Mouse (Mus musculus) liver, embryonic 15.5 days (tissue): ENCODE measurements around the gene Secisbp2. TPM values are rescaled to one million over a fixed set of nuclear protein-coding genes. Genes with fewer than 3 reads are reported as not detected.

Experiments
- ATAC-seq: fragments of 200-750 bp; cut with Nextera tagmentation; 2 replicates; pipeline ENCODE4 v1.8.0; 2017; ENCODE audit warnings: moderate number of reproducible peaks, mild to moderate bottlenecking, moderate library complexity; ENCODE audit not compliant: insufficient read depth
- H3K27ac ChIP-seq: fragments of 300-500 bp; sonication (generic); replicated peaks from 2 replicates; pipeline ENCODE4 v1.5.1; 2015; ENCODE audit warnings: mild to moderate bottlenecking, inconsistent platforms
- H3K27me3 ChIP-seq: fragments of 300-500 bp; sonication (generic); 2 replicates; pipeline ENCODE4 v1.6.1; 2015; ENCODE audit warnings: mild to moderate bottlenecking, inconsistent platforms
- H3K36me3 ChIP-seq: fragments of 300-500 bp; sonication (generic); replicated peaks from 2 replicates; pipeline ENCODE4 v1.6.1; 2015; ENCODE audit warnings: moderate library complexity, mild to moderate bottlenecking, inconsistent platforms
- H3K4me1 ChIP-seq: fragments of 300-500 bp; sonication (generic); replicated peaks from 2 replicates; pipeline ENCODE4 v1.6.1; 2015; ENCODE audit warnings: inconsistent platforms
- H3K4me2 ChIP-seq: fragments of 300-500 bp; sonication (generic); 2 replicates; pipeline ENCODE4 v1.6.1; 2015; ENCODE audit warnings: moderate library complexity, mild to moderate bottlenecking, inconsistent platforms
- H3K4me3 ChIP-seq: fragments of 300-500 bp; sonication (generic); replicated peaks from 2 replicates; pipeline ENCODE4 v1.5.1; 2015; ENCODE audit warnings: mild to moderate bottlenecking, inconsistent platforms
- H3K9ac ChIP-seq: fragments of 300-500 bp; sonication (generic); 2 replicates; pipeline ENCODE4 v1.6.1; 2015; ENCODE audit warnings: moderate library complexity, mild to moderate bottlenecking, inconsistent platforms
- H3K9me3 ChIP-seq: fragments of 300-500 bp; sonication (generic); replicated peaks from 2 replicates; pipeline ENCODE4 v1.6.1; 2016; ENCODE audit warnings: inconsistent platforms
- WGBS: fragments of 180-500 bp; shearing (Covaris S2); methylation state at CpG from one replicate; pipeline ENCODE4 v1.1.7; 2015; ENCODE audit warnings: mixed read lengths; ENCODE audit not compliant: insufficient replicate concordance; 5-methylcytosine and 5-hydroxymethylcytosine counted together
- polyA plus RNA-seq: library from polyadenylated mRNA; unstranded; fragments of >200 nt; fragmentation: Nextera tagmentation; extraction: Ambion mirVana; gene quantifications from 2 replicates; pipeline ENCODE4 v1.2.1, GENCODE M21; 2015

The Secisbp2 gene
- polyA plus RNA-seq, 1 experiment from 2014 or later, result 13.0 TPM

DNA sequence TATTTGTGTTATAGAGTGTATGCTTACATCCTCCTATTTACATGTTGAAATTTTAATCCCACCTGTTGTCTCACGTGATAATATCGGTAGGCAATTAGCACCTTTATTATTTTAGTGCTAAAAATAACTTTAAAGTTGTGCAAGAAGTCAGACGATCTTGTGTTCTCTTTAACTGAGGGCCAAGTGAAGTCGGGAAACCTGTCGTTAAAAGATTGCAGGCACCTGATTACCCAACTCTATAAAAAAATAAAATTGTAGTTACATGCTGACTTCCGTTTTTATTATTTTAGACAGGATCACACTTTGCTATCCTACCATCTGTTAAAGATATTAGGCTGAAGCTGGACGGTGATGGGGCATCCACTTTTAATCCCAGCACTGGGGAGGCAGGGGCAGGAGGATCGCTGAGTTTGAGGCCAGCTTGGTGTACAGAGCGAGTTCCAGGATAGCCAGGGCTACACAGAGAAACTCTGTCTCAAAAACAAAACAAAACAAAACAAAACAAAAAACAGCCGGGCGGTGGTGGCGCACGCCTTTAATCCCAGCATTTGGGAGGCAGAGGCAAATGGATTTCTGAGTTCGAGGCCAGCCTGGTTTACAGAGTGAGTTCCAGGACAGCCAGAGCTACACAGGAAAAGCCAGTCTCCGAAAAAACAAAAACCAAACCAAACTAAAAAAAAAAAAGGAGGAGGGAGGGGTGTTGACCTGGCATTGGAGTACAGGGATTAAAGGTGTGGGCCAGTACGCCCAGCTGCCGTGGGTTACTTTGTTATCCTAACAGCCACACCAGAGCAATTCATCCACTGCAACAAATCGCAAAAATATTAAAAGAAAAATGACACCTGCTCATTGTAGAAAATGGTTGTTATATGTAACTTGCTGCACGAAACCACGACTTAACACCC, 7.3 kb upstream of the Secisbp2 start:
- 29% methylated on average over 20 of the region's 20 CpGs for WGBS
- H3K27me3 ChIP-seq, result no peaks in the 10 kb centered on the region
- 0 out of 2 replicates have a peak, but pooled peaks cover 4% of the 10 kb centered on the region for H3K36me3 ChIP-seq
- H3K4me2 ChIP-seq, result peak overlapping the region; percentile 70
- peak overlapping the region; percentile 83 for H3K27ac ChIP-seq
- no peaks in the 10 kb centered on the region for H3K9me3 ChIP-seq
- no peak for ATAC-seq
- H3K9ac ChIP-seq, result peak overlapping the region; percentile 71
- H3K4me1 ChIP-seq, result peaks cover 35% of the 10 kb centered on the region
- peak overlapping the region; percentile 85 for H3K4me3 ChIP-seq

GRCm38 (mm10) chr13:51644829-51645789, 6.4 kb upstream of the Secisbp2 start, which contains the start of gene Cks2:
Gene Cks2, plus strand, starts transcription at chr13:51645232.
- under 1% methylated on average over 83 of the region's 83 CpGs for WGBS
- H3K9me3 ChIP-seq, result no peaks in the 10 kb centered on the region
- H3K27me3 ChIP-seq, result no peaks in the 10 kb centered on the region
- H3K4me2 ChIP-seq, result peak within 1 kb of the TSS; percentile 70
- H3K36me3 ChIP-seq, result peaks cover 12% of the 10 kb centered on the region
- ATAC-seq, result peak; percentile 91
- peak within 1 kb of the TSS; percentile 95 for H3K27ac ChIP-seq
- H3K4me3 ChIP-seq, result peak within 1 kb of the TSS; percentile 85
- H3K4me1 ChIP-seq, result peaks cover 41% of the 10 kb centered on the region
- H3K9ac ChIP-seq, result peak within 1 kb of the TSS; percentile 98

- Histone ChIP-seq H3K4me1 (peaks cover 44% of the 10 kb centered on the region), H3K27me3 (no peaks in the 10 kb centered on the region), H3K4me3 (peak overlapping the region; percentile 85), H3K27ac (peak overlapping the region; percentile 95), H3K9me3 (no peaks in the 10 kb centered on the region), H3K9ac (peak overlapping the region; percentile 98), H3K4me2 (peak overlapping the region; percentile 70), H3K36me3 (peaks cover 16% of the 10 kb centered on the region)
- WGBS, result 0% methylated on average over 7 of the region's 7 CpGs
- no peak for ATAC-seq
Observed at GRCm38 (mm10) chr13:51645872-51646271, 5.6 kb upstream of the Secisbp2 start.

DNA sequence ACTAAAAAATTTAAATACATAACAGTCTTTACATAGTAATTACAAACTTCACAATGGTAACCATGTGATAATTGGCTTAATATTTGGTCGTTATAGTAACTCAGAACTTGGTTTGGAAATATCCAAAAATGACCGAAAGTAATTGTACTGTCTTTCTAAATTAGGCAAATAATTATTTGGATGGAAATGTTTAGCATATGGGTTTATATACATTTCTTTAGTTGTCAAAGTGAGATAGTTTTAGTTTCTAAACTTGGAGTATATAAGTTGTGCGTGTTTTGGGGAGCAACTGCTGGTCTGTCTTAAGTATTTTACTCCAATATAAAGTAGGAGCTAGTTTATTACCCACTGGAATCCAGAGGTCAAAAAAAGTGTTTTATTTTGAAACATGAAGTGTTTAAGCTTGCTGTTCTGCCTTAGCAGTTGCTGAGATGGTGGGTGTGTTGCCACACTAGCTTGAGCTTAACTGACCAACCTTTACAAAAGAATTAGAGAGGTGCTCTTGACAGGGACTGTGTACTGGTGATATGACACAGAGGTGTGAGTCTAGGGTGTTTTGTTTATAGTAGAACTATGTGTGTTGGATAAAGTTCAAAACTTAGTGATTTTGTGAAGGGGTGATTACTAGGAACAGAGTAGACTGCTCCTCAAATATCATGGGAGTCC, 5.0 kb upstream of the Secisbp2 start:
- Histone ChIP-seq H3K4me3 (peak overlapping the region; percentile 85), H3K36me3 (peaks cover 22% of the 10 kb centered on the region), H3K9ac (peak overlapping the region; percentile 98), H3K27me3 (no peaks in the 10 kb centered on the region), H3K4me2 (peak overlapping the region; percentile 71), H3K4me1 (peaks cover 50% of the 10 kb centered on the region), H3K27ac (peak overlapping the region; percentile 95), H3K9me3 (no peaks in the 10 kb centered on the region)
- ATAC-seq, result no peak
- 6% methylated on average over 3 of the region's 3 CpGs for WGBS

DNA sequence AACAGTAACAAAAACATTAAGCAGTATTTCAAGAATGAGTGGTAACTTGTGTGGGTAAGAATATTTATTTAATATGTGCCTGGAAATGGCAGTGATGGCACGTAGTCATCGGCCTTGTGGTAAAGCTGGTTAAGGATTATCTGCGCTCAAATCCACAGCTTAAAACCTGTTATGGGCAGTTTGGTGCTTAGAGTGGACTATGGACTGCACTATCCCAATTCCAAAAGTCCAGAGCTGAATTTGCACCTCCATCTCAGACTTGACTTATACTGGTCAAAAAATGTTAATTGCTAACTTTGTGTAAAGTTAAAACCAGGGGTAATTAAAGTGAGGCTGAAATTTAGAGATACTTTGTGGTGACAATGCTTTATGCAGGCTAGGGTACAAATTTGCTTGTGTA, 3.7 kb upstream of the Secisbp2 start:
- peaks cover 50% of the 10 kb centered on the region for H3K4me1 ChIP-seq
- peaks cover 29% of the 10 kb centered on the region for H3K36me3 ChIP-seq
- WGBS, result 25% methylated on average over 3 of the region's 3 CpGs
- peak overlapping the region; percentile 58 for H3K9ac ChIP-seq
- no peaks in the 10 kb centered on the region for H3K9me3 ChIP-seq
- H3K4me3 ChIP-seq, result peak overlapping the region; percentile 85
- no peaks in the 10 kb centered on the region for H3K27me3 ChIP-seq
- ATAC-seq, result no peak
- peak overlapping the region; percentile 82 for H3K27ac ChIP-seq
- H3K4me2 ChIP-seq, result peak overlapping the region; percentile 71

DNA sequence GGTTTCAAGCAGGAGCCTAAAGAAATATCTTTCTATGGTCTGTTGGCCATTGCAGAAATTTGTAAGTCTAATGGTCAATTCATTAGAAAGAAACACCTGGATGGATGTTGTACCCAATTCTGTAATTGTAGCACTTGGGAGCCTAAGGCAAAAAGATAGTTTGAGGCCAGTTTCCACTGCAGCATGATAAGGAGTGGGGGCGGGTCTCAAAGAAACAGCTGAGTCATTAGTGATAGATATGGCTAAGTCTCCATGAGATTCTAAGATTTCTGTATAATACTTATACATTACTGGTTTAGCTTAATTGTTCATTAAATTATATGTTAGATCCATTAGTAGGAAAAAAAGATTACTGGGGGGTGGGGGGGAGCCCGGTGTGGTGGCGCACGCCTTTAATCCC, 3.3 kb upstream of the Secisbp2 start:
- Histone ChIP-seq H3K4me1 (peaks cover 51% of the 10 kb centered on the region), H3K27ac (peak overlapping the region; percentile 82), H3K9ac (peak overlapping the region; percentile 58), H3K27me3 (no peaks in the 10 kb centered on the region), H3K4me2 (peak overlapping the region; percentile 71), H3K36me3 (peaks cover 34% of the 10 kb centered on the region), H3K9me3 (no peaks in the 10 kb centered on the region), H3K4me3 (peak overlapping the region; percentile 85)
- ATAC-seq, result no peak
- WGBS, result 49% methylated on average over 4 of the region's 4 CpGs

- H3K27ac ChIP-seq, result peak overlapping the region; percentile 24; the same call in 1 of the 2 replicates
- ATAC-seq, result no peak
- no peak overlapping the region for H3K9ac ChIP-seq
- H3K4me1 ChIP-seq, result peaks cover 41% of the 10 kb centered on the region
- peak overlapping the region; percentile 28 for H3K4me2 ChIP-seq
- H3K9me3 ChIP-seq, result no peaks in the 10 kb centered on the region
- H3K4me3 ChIP-seq, result 0 out of 2 replicates have a peak overlapping the region, but pooled peaks have one; percentile 6
- H3K36me3 ChIP-seq, result peaks cover 49% of the 10 kb centered on the region
- 22% methylated on average over 1 of the region's 1 CpGs for WGBS
- H3K27me3 ChIP-seq, result no peaks in the 10 kb centered on the region
Observed at GRCm38 (mm10) chr13:51649740-51650139, 1.8 kb upstream of the Secisbp2 start.

DNA sequence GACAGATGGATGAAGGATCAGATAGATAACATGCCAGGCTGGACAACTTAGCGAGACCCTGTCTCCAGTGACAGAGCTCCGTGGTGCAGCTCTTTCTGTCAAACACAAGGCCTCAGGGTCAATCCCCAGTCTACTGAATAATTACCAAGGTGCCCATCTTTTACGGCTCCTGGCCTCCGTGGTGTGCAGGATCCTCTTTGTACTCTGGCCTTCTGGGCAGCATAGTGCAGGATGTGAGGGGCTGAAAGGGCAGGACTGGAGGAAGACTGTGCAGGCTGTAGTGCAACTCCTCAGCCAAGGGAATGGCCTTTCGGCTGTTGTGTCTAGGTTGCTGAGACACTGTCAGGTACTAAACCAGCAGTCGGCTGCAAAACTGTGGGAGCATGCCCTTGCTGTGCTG, 1.7 kb downstream of the Secisbp2 start:
- no peak overlapping the region for H3K4me3 ChIP-seq
- peaks cover 36% of the 10 kb centered on the region for H3K4me1 ChIP-seq
- H3K4me2 ChIP-seq, result no peak overlapping the region
- 92% methylated on average over 6 of the region's 6 CpGs for WGBS
- no peak for ATAC-seq
- no peak overlapping the region for H3K27ac ChIP-seq
- no peaks in the 10 kb centered on the region for H3K27me3 ChIP-seq
- peaks cover 83% of the 10 kb centered on the region for H3K36me3 ChIP-seq
- no peaks in the 10 kb centered on the region for H3K9me3 ChIP-seq
- no peak overlapping the region for H3K9ac ChIP-seq

DNA sequence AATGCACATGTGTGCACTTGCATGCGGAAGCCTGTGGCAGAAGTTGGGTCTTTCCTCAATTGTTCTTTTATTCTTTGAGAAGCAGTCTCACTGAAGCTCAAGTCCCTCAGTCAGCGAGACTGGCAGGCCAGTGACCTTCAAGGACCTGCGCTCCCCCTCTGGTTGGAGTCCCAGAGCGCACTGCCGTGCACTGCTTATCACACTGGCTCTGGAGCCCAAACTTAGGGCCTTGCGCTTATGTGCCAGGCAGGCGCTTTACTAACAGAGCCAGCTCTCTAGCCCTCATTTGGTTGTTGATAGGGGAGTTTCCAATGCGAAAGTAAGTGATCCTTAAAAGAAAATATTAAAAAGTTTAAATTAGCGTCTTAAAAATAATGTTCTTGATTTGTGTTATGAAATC, 2.5 kb downstream of the Secisbp2 start:
- Histone ChIP-seq H3K9ac (no peak overlapping the region), H3K27ac (no peak overlapping the region), H3K36me3 (peaks cover 88% of the 10 kb centered on the region), H3K4me3 (no peak overlapping the region), H3K27me3 (no peaks in the 10 kb centered on the region), H3K9me3 (no peaks in the 10 kb centered on the region), H3K4me1 (peaks cover 28% of the 10 kb centered on the region), H3K4me2 (no peak overlapping the region)
- WGBS, result 91% methylated on average over 9 of the region's 9 CpGs
- ATAC-seq, result no peak

DNA sequence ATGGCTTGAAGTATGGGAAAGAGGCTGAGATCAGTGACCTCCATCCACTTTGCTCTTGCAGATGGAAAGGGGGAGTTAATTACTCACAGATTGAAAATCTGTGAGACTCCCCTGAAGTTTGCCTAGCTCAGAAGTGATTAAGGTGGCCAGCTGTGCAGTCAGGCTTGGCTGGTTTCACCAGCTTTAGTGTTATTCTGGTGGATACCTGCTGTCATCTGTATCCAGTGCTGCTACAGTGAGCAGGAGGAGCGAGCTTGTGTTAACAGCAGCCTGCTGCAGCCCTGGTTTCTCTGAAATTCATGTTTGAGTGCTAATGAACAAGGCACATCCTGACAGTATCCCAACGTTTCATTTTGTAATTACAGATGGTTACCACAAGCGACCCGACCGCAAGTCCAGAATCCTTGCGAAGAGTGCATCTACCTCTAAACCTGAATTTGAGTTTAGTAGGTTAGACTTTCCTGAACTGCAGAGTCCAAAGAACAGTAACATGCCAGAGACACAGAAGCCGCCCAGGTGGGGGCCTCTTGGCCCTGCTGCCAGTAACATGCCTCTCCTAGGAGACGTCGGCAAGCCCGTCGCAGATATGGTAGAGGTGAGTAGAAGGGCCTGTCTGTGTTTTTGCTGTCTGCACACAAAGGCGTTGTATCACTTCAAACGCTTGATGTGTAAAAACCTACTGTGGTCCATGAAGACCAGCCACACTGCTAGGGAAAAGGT, 5.2 kb downstream of the Secisbp2 start:
- WGBS, result 92% methylated on average over 13 of the region's 13 CpGs
- Histone ChIP-seq H3K27me3 (no peaks in the 10 kb centered on the region), H3K9me3 (no peaks in the 10 kb centered on the region), H3K4me3 (no peak overlapping the region), H3K9ac (no peak overlapping the region), H3K27ac (no peak overlapping the region), H3K36me3 (peaks cover 95% of the 10 kb centered on the region), H3K4me1 (peaks cover 13% of the 10 kb centered on the region), H3K4me2 (no peak overlapping the region)
- no peak for ATAC-seq
